Mouse (Mus musculus) kidney, embryonic 14.5 days (tissue): ENCODE results near the gene Smim20. TPM values are rescaled to one million over a fixed set of nuclear protein-coding genes. Genes with fewer than 3 reads are reported as not detected.

Source experiments
- ATAC-seq: fragments of 200-750 bp; cut with Nextera tagmentation; 2 replicates; pipeline ENCODE4 v1.8.0; 2017; ENCODE audit warnings: moderate number of reproducible peaks, mild to moderate bottlenecking, moderate TSS enrichment, moderate library complexity; ENCODE audit not compliant: low FRiP score, low TSS enrichment
- H3K27ac ChIP-seq: fragments of 300-500 bp; sonication (generic); 2 replicates; pipeline ENCODE4 v1.5.1; 2014; ENCODE audit warnings: low read depth, mild to moderate bottlenecking, low read length, moderate library complexity, mixed read lengths
- H3K27me3 ChIP-seq: fragments of 300-500 bp; sonication (generic); 2 replicates; pipeline ENCODE4 v1.6.1; 2014; ENCODE audit warnings: mild to moderate bottlenecking, low read length; ENCODE audit not compliant: control insufficient read depth, insufficient read depth
- H3K36me3 ChIP-seq: fragments of 300-500 bp; sonication (generic); 2 replicates; pipeline ENCODE4 v1.6.1; 2014; ENCODE audit warnings: low read length, mixed read lengths; ENCODE audit not compliant: control insufficient read depth, insufficient read depth
- H3K4me1 ChIP-seq: fragments of 300-500 bp; sonication (generic); 2 replicates; pipeline ENCODE4 v1.6.1; 2014; ENCODE audit warnings: low read length, mixed read lengths; ENCODE audit not compliant: control insufficient read depth, insufficient read depth
- H3K4me2 ChIP-seq: fragments of 300-500 bp; sonication (generic); replicated peaks from 2 replicates; pipeline ENCODE4 v1.6.1; 2014; ENCODE audit warnings: low read depth, mild to moderate bottlenecking, low read length
- H3K4me3 ChIP-seq: fragments of 300-500 bp; sonication (generic); 2 replicates; pipeline ENCODE4 v1.5.1; 2014; ENCODE audit warnings: mild to moderate bottlenecking, low read length
- H3K9ac ChIP-seq: fragments of 300-500 bp; sonication (generic); 2 replicates; pipeline ENCODE4 v1.6.1; 2014; ENCODE audit warnings: low read depth, mild to moderate bottlenecking, low read length, moderate library complexity
- H3K9me3 ChIP-seq: fragments of 300-500 bp; sonication (generic); 2 replicates; pipeline ENCODE4 v1.6.1; 2016; ENCODE audit warnings: low read length; ENCODE audit not compliant: control insufficient read depth
- WGBS: fragments of 180-500 bp; shearing (Covaris S2); extraction: QIAGEN DNeasy Blood & Tissue Kit; methylation state at CpG from one replicate; pipeline ENCODE4 v1.1.7; 2014; 5-methylcytosine and 5-hydroxymethylcytosine counted together
- polyA plus RNA-seq: library from polyadenylated mRNA; unstranded; fragments of >200 nt; fragmentation: Nextera tagmentation; extraction: Ambion mirVana; gene quantifications from 2 replicates; pipeline ENCODE4 v1.2.1, GENCODE M21; 2014

Smim20 gene
- polyA plus RNA-seq, 1 experiment from 2014 or later, result 91.7 TPM

- 87% methylated on average over 4 of the region's 4 CpGs for WGBS
- H3K9ac ChIP-seq, result no peak overlapping the region
- no peak overlapping the region for H3K27ac ChIP-seq
- 0 out of 2 replicates have a peak, but pooled peaks cover 4% of the 10 kb centered on the region for H3K4me1 ChIP-seq
- ATAC-seq, result no peak
- no peak overlapping the region for H3K4me2 ChIP-seq
- H3K9me3 ChIP-seq, result no peaks in the 10 kb centered on the region
- no peak overlapping the region for H3K4me3 ChIP-seq
- H3K27me3 ChIP-seq, result no peaks in the 10 kb centered on the region
- H3K36me3 ChIP-seq, result peaks cover 5% of the 10 kb centered on the region; the same call in 1 of the 2 replicates
Observed at GRCm38 (mm10) chr5:53282487-53282886, 15.6 kb downstream of the Smim20 start.

- no peak for ATAC-seq
- Histone ChIP-seq H3K4me1 (no peaks in the 10 kb centered on the region), H3K27ac (no peak overlapping the region), H3K27me3 (no peaks in the 10 kb centered on the region), H3K9me3 (no peaks in the 10 kb centered on the region), H3K9ac (no peak overlapping the region), H3K4me2 (no peak overlapping the region), H3K36me3 (no peaks in the 10 kb centered on the region), H3K4me3 (no peak overlapping the region)
- WGBS, result 98% methylated on average over 2 of the region's 2 CpGs
Observed at GRCm38 (mm10) chr5:53286406-53286805, 19.5 kb downstream of the Smim20 start.

- Histone ChIP-seq H3K4me1 (no peaks in the 10 kb centered on the region), H3K27ac (no peak overlapping the region), H3K9me3 (no peaks in the 10 kb centered on the region), H3K36me3 (no peaks in the 10 kb centered on the region), H3K27me3 (no peaks in the 10 kb centered on the region), H3K9ac (no peak overlapping the region), H3K4me2 (no peak overlapping the region), H3K4me3 (no peak overlapping the region)
- 38% methylated on average over 8 of the region's 9 CpGs for WGBS
- ATAC-seq, result no peak
Observed at GRCm38 (mm10) chr5:53289438-53289837, 22.6 kb downstream of the Smim20 start.

- Histone ChIP-seq H3K9me3 (no peaks in the 10 kb centered on the region), H3K36me3 (no peaks in the 10 kb centered on the region), H3K4me2 (no peak overlapping the region), H3K9ac (no peak overlapping the region), H3K27ac (no peak overlapping the region), H3K4me1 (no peaks in the 10 kb centered on the region), H3K4me3 (no peak overlapping the region), H3K27me3 (no peaks in the 10 kb centered on the region)
- 96% methylated on average over 5 of the region's 5 CpGs for WGBS
- no peak for ATAC-seq
Observed at GRCm38 (mm10) chr5:53294627-53295026, 27.7 kb downstream of the Smim20 start.

GRCm38 (mm10) chr5:53296961-53297360 lies 30.1 kb downstream of the Smim20 start:
- Histone ChIP-seq H3K4me1 (no peaks in the 10 kb centered on the region), H3K9ac (no peak overlapping the region), H3K4me3 (no peak overlapping the region), H3K27ac (no peak overlapping the region), H3K27me3 (no peaks in the 10 kb centered on the region), H3K9me3 (no peaks in the 10 kb centered on the region), H3K4me2 (no peak overlapping the region), H3K36me3 (no peaks in the 10 kb centered on the region)
- no peak for ATAC-seq
- WGBS, result 90% methylated on average over 4 of the region's 4 CpGs

GRCm38 (mm10) chr5:53301496-53301895 lies 34.6 kb downstream of the Smim20 start:
- ATAC-seq, result peak; percentile 39; the same call in 1 of the 2 replicates
- Histone ChIP-seq H3K4me3 (no peak overlapping the region), H3K4me1 (no peaks in the 10 kb centered on the region), H3K9ac (no peak overlapping the region), H3K27ac (no peak overlapping the region), H3K4me2 (no peak overlapping the region), H3K36me3 (no peaks in the 10 kb centered on the region), H3K9me3 (no peaks in the 10 kb centered on the region), H3K27me3 (no peaks in the 10 kb centered on the region)
- 47% methylated on average over 8 of the region's 8 CpGs for WGBS

GRCm38 (mm10) chr5:53302895-53303670 lies 36.2 kb downstream of the Smim20 start:
- WGBS, result 84% methylated on average over 10 of the region's 10 CpGs
- Histone ChIP-seq H3K4me2 (no peak overlapping the region), H3K4me3 (no peak overlapping the region), H3K36me3 (no peaks in the 10 kb centered on the region), H3K27me3 (no peaks in the 10 kb centered on the region), H3K9me3 (no peaks in the 10 kb centered on the region), H3K4me1 (no peaks in the 10 kb centered on the region), H3K9ac (no peak overlapping the region), H3K27ac (no peak overlapping the region)
- ATAC-seq, result no peak

DNA sequence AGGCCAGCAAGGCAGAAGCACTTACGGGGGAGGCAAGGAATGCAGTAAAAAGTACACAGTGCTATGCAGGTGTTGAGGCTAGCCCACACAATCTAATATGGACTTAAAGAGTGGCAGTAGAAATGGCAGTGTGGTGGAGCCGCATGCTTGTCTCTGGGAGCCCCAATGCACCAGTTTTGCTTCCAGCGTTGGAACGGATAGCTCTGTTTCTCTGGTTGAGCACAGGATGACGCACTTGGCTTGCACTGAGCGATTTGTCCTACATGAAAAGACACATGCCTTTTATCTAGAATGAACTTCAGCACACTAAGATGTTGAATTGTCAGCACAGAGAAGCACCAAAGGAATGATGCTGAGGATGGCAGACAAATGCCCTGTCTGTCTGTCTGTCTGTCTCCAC lies 37.1 kb downstream of the Smim20 start:
- Histone ChIP-seq H3K9ac (no peak overlapping the region), H3K27me3 (no peaks in the 10 kb centered on the region), H3K27ac (no peak overlapping the region), H3K4me1 (no peaks in the 10 kb centered on the region), H3K4me3 (no peak overlapping the region), H3K36me3 (no peaks in the 10 kb centered on the region), H3K4me2 (no peak overlapping the region), H3K9me3 (no peaks in the 10 kb centered on the region)
- ATAC-seq, result no peak
- 95% methylated on average over 6 of the region's 6 CpGs for WGBS

DNA sequence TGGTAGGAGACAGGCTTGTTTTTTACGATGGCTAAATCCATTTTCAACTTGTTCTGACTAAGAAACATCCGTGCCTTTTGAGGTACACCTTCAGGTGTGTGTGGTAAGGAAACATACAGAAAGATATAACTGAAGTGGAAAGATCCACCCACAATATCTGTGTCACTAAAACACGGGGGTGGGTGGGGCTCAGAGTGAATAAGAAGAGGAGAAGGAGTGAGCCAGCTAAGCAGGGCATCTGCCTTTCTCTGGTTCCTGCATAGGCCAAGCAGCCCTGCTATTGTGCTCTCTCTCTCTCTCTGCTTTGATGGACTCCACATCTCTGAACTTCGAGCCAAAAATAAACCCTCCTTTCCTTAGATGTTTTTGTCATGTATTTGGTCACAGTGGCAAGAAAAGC lies 38.1 kb downstream of the Smim20 start:
- WGBS, result 77% methylated on average over 4 of the region's 4 CpGs
- no peak overlapping the region for H3K4me3 ChIP-seq
- H3K9me3 ChIP-seq, result no peaks in the 10 kb centered on the region
- ATAC-seq, result no peak
- no peak overlapping the region for H3K27ac ChIP-seq
- H3K36me3 ChIP-seq, result no peaks in the 10 kb centered on the region
- no peak overlapping the region for H3K9ac ChIP-seq
- no peaks in the 10 kb centered on the region for H3K27me3 ChIP-seq
- H3K4me2 ChIP-seq, result no peak overlapping the region
- H3K4me1 ChIP-seq, result no peaks in the 10 kb centered on the region
